Mouse (Mus musculus): ENCODE measurements at regions not wholly inside any gene's neighbourhood (a gene's known extent, or its start where the extent isn't known, plus 50 kb on each side); places are given as distances from the start of the nearest gene placed in this dataset.
"Not testable (repeated sequence)": the region's sequence is repeated elsewhere in the genome, so short reads cannot be mapped to it uniquely, and the experiment has no call there.

GRCm38 (mm10) chr5:104576991-104577390 is 68.8 kb downstream of the BC005561 start:
- H3K4me3 ChIP-seq (ENCODE audit: insufficient read depth, low read depth, low read length); H3K27me3 ChIP-seq (ENCODE audit: control insufficient read depth, insufficient read depth, low read length); H3K27ac ChIP-seq (replicated peaks; ENCODE audit: insufficient read depth, low read depth, low read length); H3K4me1 ChIP-seq (ENCODE audit: control insufficient read depth, insufficient read depth, low read length); DNase-seq (ENCODE audit: extremely low read depth, low read depth, low spot score); H3K79me2 ChIP-seq (ENCODE audit: control insufficient read depth, insufficient read depth, low read length); H3K9ac ChIP-seq (ENCODE audit: low read depth, low read length): not testable (repeated sequence)
- H3K36me3 ChIP-seq (ENCODE audit: control insufficient read depth, insufficient read depth, low read length) = peaks cover 12% of the 10 kb centered on the region
- WGBS = 97% methylated on average over 4 of the region's 4 CpGs

GRCm38 (mm10) chr5:104582368-104582767 is 74.2 kb downstream of the BC005561 start:
- not testable (repeated sequence) for H3K27me3 ChIP-seq (ENCODE audit: control insufficient read depth, insufficient read depth, low read length); H3K4me3 ChIP-seq (ENCODE audit: insufficient read depth, low read depth, low read length); H3K9ac ChIP-seq (ENCODE audit: low read depth, low read length); H3K27ac ChIP-seq (replicated peaks; ENCODE audit: insufficient read depth, low read depth, low read length); H3K79me2 ChIP-seq (ENCODE audit: control insufficient read depth, insufficient read depth, low read length); H3K4me1 ChIP-seq (ENCODE audit: control insufficient read depth, insufficient read depth, low read length)
- DNase-seq (ENCODE audit: extremely low read depth, low read depth, low spot score) = peak; percentile 40
- peaks cover 24% of the 10 kb centered on the region for H3K36me3 ChIP-seq (ENCODE audit: control insufficient read depth, insufficient read depth, low read length)
- WGBS = 99% methylated on average over 3 of the region's 3 CpGs

- Histone ChIP-seq H3K9ac (ENCODE audit: low read depth, low read length) (no peak overlapping the region), H3K4me3 (ENCODE audit: insufficient read depth, low read depth, low read length) (no peak overlapping the region), H3K4me1 (ENCODE audit: control insufficient read depth, insufficient read depth, low read length) (no peaks in the 10 kb centered on the region), H3K36me3 (ENCODE audit: control insufficient read depth, insufficient read depth, low read length) (no peaks in the 10 kb centered on the region; the same call in 1 of the 2 replicates), H3K27me3 (ENCODE audit: control insufficient read depth, insufficient read depth, low read length) (no peaks in the 10 kb centered on the region), H3K79me2 (ENCODE audit: control insufficient read depth, insufficient read depth, low read length) (no peaks in the 10 kb centered on the region), H3K27ac (replicated peaks; ENCODE audit: insufficient read depth, low read depth, low read length) (no peak overlapping the region)
- WGBS = 77% methylated on average over 7 of the region's 7 CpGs
- DNase-seq (ENCODE audit: extremely low read depth, low read depth, low spot score) = no peak
- no peak for TF ChIP-seq POLR2A (IDR thresholded peaks at IDR 0.05; ENCODE audit: extremely low read depth, insufficient read depth, low read length)
- TF ChIP-seq CTCF (IDR thresholded peaks at IDR 0.05; ENCODE audit: low read depth, low read length) = no peak
These were observed 101.0 kb downstream of the BC005561 start for GRCm38 (mm10) chr5:104609177-104609576.

Data from liver, adult 2 months (tissue).